Mouse (Mus musculus) limb, embryonic 13.5 days (tissue): Measurements from ENCODE around the gene Zc3h13. TPM values are rescaled to one million over a fixed set of nuclear protein-coding genes. Genes with fewer than 3 reads are reported as not detected.

Experiments used
- ATAC-seq: fragments of 200-750 bp; cut with Nextera tagmentation; 2 replicates; pipeline ENCODE4 v1.8.0; 2017; ENCODE audit warnings: low read depth, moderate number of reproducible peaks, moderate TSS enrichment; ENCODE audit not compliant: low FRiP score
- H3K27ac ChIP-seq: fragments of 300-500 bp; sonication (generic); 2 replicates; pipeline ENCODE4 v1.5.1; 2015; ENCODE audit warnings: inconsistent platforms, mild to moderate bottlenecking, moderate library complexity
- H3K27me3 ChIP-seq: fragments of 300-500 bp; sonication (generic); 2 replicates; pipeline ENCODE4 v1.6.1; 2015; ENCODE audit warnings: mild to moderate bottlenecking, inconsistent platforms
- H3K36me3 ChIP-seq: fragments of 300-500 bp; sonication (generic); 2 replicates; pipeline ENCODE4 v1.6.1; 2015; ENCODE audit warnings: inconsistent platforms, mild to moderate bottlenecking, moderate library complexity
- H3K4me1 ChIP-seq: fragments of 300-500 bp; sonication (generic); 2 replicates; pipeline ENCODE4 v1.6.1; 2015; ENCODE audit warnings: inconsistent platforms
- H3K4me2 ChIP-seq: fragments of 300-500 bp; sonication (generic); replicated peaks from 2 replicates; pipeline ENCODE4 v1.6.1; 2015; ENCODE audit warnings: inconsistent platforms, mild to moderate bottlenecking, moderate library complexity
- H3K4me3 ChIP-seq: fragments of 300-500 bp; sonication (generic); 2 replicates; pipeline ENCODE4 v1.5.1; 2015; ENCODE audit warnings: moderate library complexity, mild to moderate bottlenecking, inconsistent platforms
- H3K9ac ChIP-seq: fragments of 300-500 bp; sonication (generic); 2 replicates; pipeline ENCODE4 v1.6.1; 2015; ENCODE audit warnings: mild to moderate bottlenecking, inconsistent platforms
- H3K9me3 ChIP-seq: fragments of 300-500 bp; sonication (generic); 2 replicates; pipeline ENCODE4 v1.6.1; 2016; ENCODE audit warnings: inconsistent platforms
- WGBS: fragments of 180-500 bp; shearing (Covaris S2); methylation state at CpG from one replicate; pipeline ENCODE4 v1.1.7; 2015; 5-methylcytosine and 5-hydroxymethylcytosine counted together
- polyA plus RNA-seq: library from polyadenylated mRNA; unstranded; fragments of >200 nt; fragmentation: Nextera tagmentation; extraction: Ambion mirVana; gene quantifications from 2 replicates; pipeline ENCODE4 v1.2.1, GENCODE M21; 2015

Gene Zc3h13
- polyA plus RNA-seq, 1 experiment from 2014 or later, result 36.7 TPM

GRCm38 (mm10) chr14:75334321-75334720 lies 50.1 kb downstream of the Zc3h13 start:
- Histone ChIP-seq H3K4me1 (peaks cover 8% of the 10 kb centered on the region), H3K4me2 (no peak overlapping the region), H3K27ac (no peak overlapping the region), H3K9me3 (no peaks in the 10 kb centered on the region), H3K4me3 (no peak overlapping the region), H3K36me3 (peaks cover 74% of the 10 kb centered on the region), H3K9ac (no peak overlapping the region), H3K27me3 (no peaks in the 10 kb centered on the region)
- no peak for ATAC-seq
- WGBS, result 68% methylated on average over 4 of the region's 4 CpGs

GRCm38 (mm10) chr14:75337884-75338283 lies 53.7 kb downstream of the Zc3h13 start:
- no peaks in the 10 kb centered on the region for H3K27me3 ChIP-seq
- H3K4me2 ChIP-seq, result no peak overlapping the region
- H3K9ac ChIP-seq, result no peak overlapping the region
- WGBS, result 87% methylated on average over 2 of the region's 2 CpGs
- H3K36me3 ChIP-seq, result peaks cover 59% of the 10 kb centered on the region
- H3K9me3 ChIP-seq, result no peaks in the 10 kb centered on the region
- peaks cover 4% of the 10 kb centered on the region for H3K4me1 ChIP-seq
- H3K4me3 ChIP-seq, result no peak overlapping the region
- ATAC-seq, result no peak
- H3K27ac ChIP-seq, result no peak overlapping the region

GRCm38 (mm10) chr14:75346041-75346440 lies 61.9 kb downstream of the Zc3h13 start:
- Histone ChIP-seq H3K4me2 (no peak overlapping the region), H3K27ac (no peak overlapping the region), H3K9ac (no peak overlapping the region), H3K4me3 (no peak overlapping the region), H3K9me3 (no peaks in the 10 kb centered on the region), H3K4me1 (no peaks in the 10 kb centered on the region), H3K36me3 (peaks cover 26% of the 10 kb centered on the region), H3K27me3 (no peaks in the 10 kb centered on the region)
- no peak for ATAC-seq
- 58% methylated on average over 5 of the region's 5 CpGs for WGBS

GRCm38 (mm10) chr14:75351626-75352025 lies 67.5 kb downstream of the Zc3h13 start:
- Histone ChIP-seq H3K4me2 (no peak overlapping the region), H3K4me3 (no peak overlapping the region), H3K36me3 (no peaks in the 10 kb centered on the region), H3K27ac (no peak overlapping the region), H3K27me3 (no peaks in the 10 kb centered on the region), H3K9ac (no peak overlapping the region), H3K9me3 (no peaks in the 10 kb centered on the region), H3K4me1 (no peaks in the 10 kb centered on the region)
- ATAC-seq, result no peak
- 68% methylated on average over 4 of the region's 4 CpGs for WGBS

GRCm38 (mm10) chr14:75363316-75363715 lies 79.1 kb downstream of the Zc3h13 start:
- Histone ChIP-seq H3K4me1 (no peaks in the 10 kb centered on the region), H3K27ac (no peak overlapping the region), H3K27me3 (no peaks in the 10 kb centered on the region), H3K9ac (no peak overlapping the region), H3K36me3 (no peaks in the 10 kb centered on the region), H3K9me3 (no peaks in the 10 kb centered on the region), H3K4me2 (no peak overlapping the region), H3K4me3 (no peak overlapping the region)
- ATAC-seq, result no peak
- 31% methylated on average over 6 of the region's 6 CpGs for WGBS

GRCm38 (mm10) chr14:75365301-75366035 lies 81.3 kb downstream of the Zc3h13 start:
- H3K4me2 ChIP-seq, result no peak overlapping the region
- ATAC-seq, result no peak
- H3K27ac ChIP-seq, result no peak overlapping the region
- no peaks in the 10 kb centered on the region for H3K36me3 ChIP-seq
- H3K4me3 ChIP-seq, result no peak overlapping the region
- H3K9me3 ChIP-seq, result no peaks in the 10 kb centered on the region
- H3K9ac ChIP-seq, result no peak overlapping the region
- no peaks in the 10 kb centered on the region for H3K27me3 ChIP-seq
- 81% methylated on average over 9 of the region's 9 CpGs for WGBS
- no peaks in the 10 kb centered on the region for H3K4me1 ChIP-seq

GRCm38 (mm10) chr14:75366741-75367140 lies 82.6 kb downstream of the Zc3h13 start:
- H3K36me3 ChIP-seq, result no peaks in the 10 kb centered on the region
- WGBS, result 32% methylated on average over 11 of the region's 11 CpGs
- H3K4me3 ChIP-seq, result no peak overlapping the region
- no peaks in the 10 kb centered on the region for H3K27me3 ChIP-seq
- H3K9me3 ChIP-seq, result no peaks in the 10 kb centered on the region
- no peak for ATAC-seq
- H3K4me1 ChIP-seq, result no peaks in the 10 kb centered on the region
- no peak overlapping the region for H3K27ac ChIP-seq
- no peak overlapping the region for H3K4me2 ChIP-seq
- H3K9ac ChIP-seq, result no peak overlapping the region

- Histone ChIP-seq H3K36me3 (no peaks in the 10 kb centered on the region), H3K4me2 (no peak overlapping the region), H3K4me1 (no peaks in the 10 kb centered on the region), H3K9me3 (no peaks in the 10 kb centered on the region), H3K27me3 (no peaks in the 10 kb centered on the region), H3K27ac (no peak overlapping the region), H3K4me3 (no peak overlapping the region), H3K9ac (no peak overlapping the region)
- ATAC-seq, result no peak
- 31% methylated on average over 3 of the region's 3 CpGs for WGBS
Measured at GRCm38 (mm10) chr14:75367503-75367902, 83.3 kb downstream of the Zc3h13 start.

GRCm38 (mm10) chr14:75369880-75370279 lies 85.7 kb downstream of the Zc3h13 start:
- Histone ChIP-seq H3K4me2 (no peak overlapping the region), H3K9me3 (no peaks in the 10 kb centered on the region), H3K4me1 (no peaks in the 10 kb centered on the region), H3K27ac (no peak overlapping the region), H3K4me3 (no peak overlapping the region), H3K36me3 (no peaks in the 10 kb centered on the region), H3K9ac (no peak overlapping the region), H3K27me3 (no peaks in the 10 kb centered on the region)
- WGBS, result 86% methylated on average over 5 of the region's 5 CpGs
- no peak for ATAC-seq

- Histone ChIP-seq H3K27ac (no peak overlapping the region), H3K4me2 (no peak overlapping the region), H3K9ac (no peak overlapping the region), H3K27me3 (no peaks in the 10 kb centered on the region), H3K4me1 (no peaks in the 10 kb centered on the region), H3K4me3 (no peak overlapping the region), H3K9me3 (no peaks in the 10 kb centered on the region), H3K36me3 (no peaks in the 10 kb centered on the region)
- ATAC-seq, result no peak
- WGBS, result 74% methylated on average over 11 of the region's 11 CpGs
Measured at GRCm38 (mm10) chr14:75375006-75375598, 90.9 kb downstream of the Zc3h13 start.

GRCm38 (mm10) chr14:75376256-75376655 lies 92.1 kb downstream of the Zc3h13 start:
- 29% methylated on average over 2 of the region's 2 CpGs for WGBS
- Histone ChIP-seq H3K9me3 (no peaks in the 10 kb centered on the region), H3K27me3 (no peaks in the 10 kb centered on the region), H3K4me2 (no peak overlapping the region), H3K4me1 (no peaks in the 10 kb centered on the region), H3K27ac (no peak overlapping the region), H3K4me3 (no peak overlapping the region), H3K36me3 (no peaks in the 10 kb centered on the region), H3K9ac (no peak overlapping the region)
- no peak for ATAC-seq

- WGBS, result 48% methylated on average over 7 of the region's 7 CpGs
- no peak for ATAC-seq
Measured at GRCm38 (mm10) chr14:75377612-75378011, 93.4 kb downstream of the Zc3h13 start.

More at GRCm38 (mm10) chr14:75377612-75378011, 93.4 kb downstream of the Zc3h13 start:
- Histone ChIP-seq H3K27me3 (no peaks in the 10 kb centered on the region), H3K4me1 (no peaks in the 10 kb centered on the region), H3K27ac (no peak overlapping the region), H3K4me3 (no peak overlapping the region), H3K36me3 (no peaks in the 10 kb centered on the region), H3K9me3 (no peaks in the 10 kb centered on the region), H3K9ac (no peak overlapping the region), H3K4me2 (no peak overlapping the region)
